Mouse (Mus musculus) adipocyte (in vitro differentiated cells): Measurements from ENCODE around the gene Ppp1r1b.
A peak's percentile ranks its signal among the peaks of the same experiment; 100 is the strongest.

ENCODE experiments used
- DNase-seq: peaks from one replicate; pipeline ENCODE4 v3.0.0-alpha.2; 2016; ENCODE audit warnings: low spot score

Gene Ppp1r1b

DNA sequence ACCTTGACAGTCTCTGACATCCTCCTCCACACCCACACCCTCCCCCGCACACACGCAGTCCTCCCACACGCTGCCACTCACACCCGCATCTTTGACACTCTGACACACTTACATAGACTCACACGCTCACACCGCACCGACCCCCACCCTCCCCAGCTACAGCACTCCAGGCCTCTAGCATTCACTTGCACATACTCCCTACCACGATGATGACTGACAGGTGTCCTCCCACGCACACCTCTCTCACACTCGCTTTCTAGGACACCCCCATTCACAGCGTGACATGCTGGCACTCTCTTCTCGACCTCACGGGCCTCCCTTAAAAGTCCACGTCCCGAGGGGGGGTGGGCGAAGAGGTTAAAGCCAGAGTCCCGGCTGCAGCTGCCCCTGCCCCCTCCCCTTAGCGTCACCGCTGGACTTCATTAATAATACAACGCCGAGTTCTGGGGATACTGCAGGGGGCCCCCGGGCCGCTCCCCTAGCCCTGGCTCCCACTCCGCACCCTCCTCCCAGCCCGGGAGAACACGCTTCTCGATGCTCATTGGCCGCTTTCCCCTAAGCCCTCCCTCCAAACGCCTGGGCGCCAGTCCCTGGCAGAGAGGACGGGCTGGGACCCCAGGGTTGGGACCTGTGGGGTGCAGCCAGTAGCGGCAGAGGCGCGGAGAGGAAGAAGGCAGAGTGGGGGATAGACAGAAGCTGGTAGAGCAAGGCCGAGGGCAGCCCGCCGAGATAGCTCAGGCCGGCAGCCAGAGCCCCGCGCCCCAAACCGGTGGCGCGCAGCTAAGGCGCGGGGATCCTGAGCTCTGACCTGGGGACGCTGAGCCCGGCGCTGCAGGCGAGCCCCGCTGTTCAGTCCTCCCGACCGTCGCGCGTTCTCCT is at the start of gene Ppp1r1b:
Ppp1r1b (plus strand) TSS at position 322 of the 879 bp plus-strand sequence.
- no peak for DNase-seq

GRCm38 (mm10) chr11:98298484-98299205 is 49.6 kb upstream of the Ppp1r1b start:
- DNase-seq = no peak

DNA sequence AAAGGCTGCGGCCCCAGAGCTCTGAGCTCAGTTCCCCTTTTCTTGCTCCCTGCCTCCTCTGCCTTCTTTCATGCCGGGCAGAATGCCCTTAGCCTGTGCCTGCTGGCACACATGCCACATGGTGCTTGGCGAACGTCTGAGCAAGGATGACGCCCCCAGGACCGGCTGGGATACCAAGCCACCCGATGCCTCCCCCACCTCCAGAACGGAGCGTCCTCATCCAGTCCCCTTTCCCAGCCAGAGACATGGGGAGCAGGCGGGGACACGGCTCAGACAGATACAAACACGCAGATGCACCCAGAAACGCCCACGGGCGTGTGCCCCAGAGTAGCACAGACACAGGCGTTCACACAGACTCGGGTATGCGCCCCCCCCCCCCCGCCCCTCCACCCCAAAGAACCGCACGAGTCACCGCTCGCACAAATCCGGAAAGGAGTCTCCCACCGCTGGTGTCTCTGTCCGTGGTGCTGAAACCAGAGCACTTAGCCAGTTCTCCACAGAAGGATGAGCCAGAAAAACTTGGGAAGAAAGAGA is 34.3 kb upstream of the Ppp1r1b start:
- DNase-seq = peak; percentile 75

- DNase-seq = no peak
Measured at GRCm38 (mm10) chr11:98317479-98317878, 30.7 kb upstream of the Ppp1r1b start.

- DNase-seq = no peak
Measured at GRCm38 (mm10) chr11:98318421-98319116, 29.6 kb upstream of the Ppp1r1b start.

- DNase-seq = no peak
Measured at GRCm38 (mm10) chr11:98319120-98319519, 29.1 kb upstream of the Ppp1r1b start.

GRCm38 (mm10) chr11:98319544-98319943 is 28.7 kb upstream of the Ppp1r1b start:
- no peak for DNase-seq

DNA sequence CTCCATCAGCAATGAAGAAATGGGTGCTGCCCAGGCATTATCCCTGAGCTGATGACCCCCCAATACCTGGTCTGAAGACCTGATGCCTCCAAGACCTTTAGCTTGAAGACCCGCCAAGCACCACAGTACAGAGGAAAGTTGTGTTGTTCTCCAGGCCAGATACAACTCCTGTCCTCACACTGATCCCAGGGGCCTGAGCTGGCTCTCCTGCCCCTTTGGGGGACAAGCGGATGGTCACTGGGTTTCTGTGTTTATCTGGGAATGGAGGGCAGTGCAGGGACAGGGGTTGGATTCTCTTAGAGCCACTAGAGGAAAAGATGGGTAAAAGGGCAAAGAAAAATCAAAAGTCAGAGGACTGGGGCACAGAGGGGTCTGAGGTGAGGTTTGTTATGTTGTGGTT is 28.3 kb upstream of the Ppp1r1b start:
- no peak for DNase-seq

DNA sequence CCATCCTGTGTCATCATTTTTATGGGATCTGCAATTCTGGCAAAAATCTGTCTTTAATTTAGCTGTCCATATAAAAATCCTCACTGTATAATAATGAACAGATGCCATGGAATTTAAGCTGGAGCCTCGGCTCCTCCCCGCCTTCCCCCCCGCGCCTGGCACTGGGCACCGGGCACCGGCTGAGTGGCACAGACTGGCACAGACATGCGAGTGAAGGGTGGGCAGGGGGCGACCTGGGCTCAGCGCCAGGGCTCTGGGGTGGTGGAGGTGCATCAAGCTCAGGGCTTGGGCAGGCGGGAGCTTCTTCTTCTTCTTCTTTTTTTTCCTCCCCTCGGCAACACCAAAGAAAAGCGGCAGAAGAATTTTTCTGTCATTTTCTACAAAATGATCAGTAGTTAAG is 27.8 kb upstream of the Ppp1r1b start:
- DNase-seq = no peak

DNA sequence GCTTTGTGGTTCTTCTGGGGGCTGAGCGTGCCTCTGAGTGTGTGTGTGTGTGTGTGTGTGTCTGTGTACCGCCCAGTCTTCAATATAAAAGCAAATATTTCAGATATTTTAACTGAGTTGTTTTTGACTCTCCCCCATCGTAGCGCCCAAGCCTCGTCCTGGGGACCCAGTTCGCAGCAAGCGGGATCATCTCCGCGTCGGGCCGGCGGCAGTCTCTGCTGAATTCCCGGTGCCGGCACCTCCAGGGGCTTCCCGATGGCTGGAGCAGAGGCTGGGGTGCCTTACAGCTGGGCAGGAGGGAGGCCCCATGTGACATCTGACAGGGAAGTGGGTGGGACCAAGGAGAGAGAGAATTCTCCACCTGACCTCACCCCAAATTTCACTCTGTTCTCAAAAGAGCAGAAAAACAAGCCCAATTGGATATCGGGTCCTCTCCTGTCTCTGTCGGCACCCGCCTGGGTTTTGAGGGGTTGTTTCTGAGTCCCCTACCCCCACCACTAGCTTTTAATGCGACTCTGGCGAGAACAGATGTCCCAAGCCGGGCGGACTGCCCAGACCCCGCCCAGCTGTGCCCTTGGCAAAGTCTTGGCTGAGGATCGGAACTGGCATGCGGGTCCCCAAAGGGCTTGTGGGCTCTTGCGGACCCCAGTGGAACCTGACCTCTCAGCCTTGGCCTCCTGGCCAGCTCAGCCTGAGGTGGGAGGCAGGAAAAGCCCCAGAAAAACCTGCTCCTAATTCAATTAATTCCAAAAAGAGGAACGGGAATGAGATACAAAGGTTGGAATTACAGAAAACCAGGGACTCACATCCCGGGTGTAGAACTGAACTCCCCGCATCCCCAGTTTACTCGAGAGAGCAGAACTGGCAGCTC is 27.2 kb upstream of the Ppp1r1b start:
- no peak for DNase-seq

DNA sequence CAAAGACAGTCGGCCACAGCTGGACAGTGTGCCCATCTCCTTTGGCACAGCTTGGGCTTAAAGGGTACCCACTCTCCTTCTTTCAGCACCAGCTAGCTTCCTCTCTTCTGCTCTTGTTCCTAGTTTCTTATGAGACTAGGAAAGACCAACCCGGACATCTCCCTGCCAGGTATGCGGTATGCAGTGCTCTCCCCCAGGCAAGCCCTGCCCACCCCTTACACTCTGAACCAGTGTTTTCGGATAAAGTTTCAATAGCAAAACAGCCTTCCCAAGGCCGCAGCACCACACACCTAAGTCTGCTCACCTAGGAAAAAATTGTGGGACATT is 26.6 kb upstream of the Ppp1r1b start:
- no peak for DNase-seq

DNA sequence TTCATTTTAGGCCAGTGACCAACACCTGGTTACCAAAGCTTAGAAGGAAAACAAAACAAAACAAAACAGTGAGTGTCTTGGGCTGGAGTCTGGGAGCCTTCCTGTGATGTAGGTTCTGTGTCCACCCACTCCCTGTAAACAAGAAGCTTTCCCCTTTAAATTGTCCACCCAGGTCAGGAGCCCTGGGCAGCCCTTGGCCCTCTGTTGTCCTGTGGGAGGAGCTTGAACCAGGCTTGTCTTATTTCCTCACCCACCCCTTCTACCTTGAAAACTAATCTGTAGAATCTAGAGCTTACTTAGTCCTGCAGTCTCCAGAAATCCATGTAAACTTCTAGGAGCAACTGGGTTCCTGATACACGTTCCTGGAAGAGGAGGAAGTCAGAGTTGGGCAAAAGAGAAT is 26.0 kb upstream of the Ppp1r1b start:
- no peak for DNase-seq

GRCm38 (mm10) chr11:98323136-98323866 is 24.9 kb upstream of the Ppp1r1b start:
- no peak for DNase-seq

- peak; percentile 54 for DNase-seq
Measured at GRCm38 (mm10) chr11:98323933-98324332, 24.3 kb upstream of the Ppp1r1b start.

DNA sequence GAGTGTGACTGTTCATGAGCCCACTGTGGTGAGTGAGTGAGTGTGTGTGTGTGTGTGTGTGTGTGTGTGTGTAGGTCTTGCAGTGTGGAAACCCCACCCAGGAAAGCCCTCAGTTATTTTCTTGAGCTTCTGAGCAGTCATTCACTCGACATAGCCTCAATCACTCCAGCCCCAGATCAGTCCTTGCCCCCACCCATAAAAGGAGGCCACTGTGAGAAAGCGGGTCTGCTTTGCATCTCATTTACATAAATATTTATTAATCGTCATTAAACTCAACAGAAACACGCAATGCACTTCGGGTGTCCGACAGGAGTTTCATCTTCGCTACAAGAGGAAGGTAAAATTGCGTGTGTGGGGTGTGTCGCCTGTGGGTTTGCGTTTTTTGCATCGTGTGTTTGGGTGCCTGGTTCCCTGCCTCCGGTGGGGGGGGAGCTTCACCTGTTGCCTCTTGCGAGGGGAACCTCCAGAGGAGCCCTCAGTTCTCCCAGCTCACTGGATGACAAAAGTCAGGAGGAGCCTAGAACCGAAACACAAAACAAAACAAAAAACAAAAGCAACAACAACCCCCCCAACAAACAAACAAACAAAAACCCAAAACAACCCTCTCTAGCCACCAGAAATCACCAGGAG is 22.9 kb upstream of the Ppp1r1b start:
- no peak for DNase-seq

GRCm38 (mm10) chr11:98325821-98326218 is 22.4 kb upstream of the Ppp1r1b start:
- DNase-seq = no peak

- no peak for DNase-seq
Measured at GRCm38 (mm10) chr11:98326741-98327135, 21.5 kb upstream of the Ppp1r1b start.

GRCm38 (mm10) chr11:98327136-98328030 is 20.8 kb upstream of the Ppp1r1b start:
- no peak for DNase-seq

- no peak for DNase-seq
Measured at GRCm38 (mm10) chr11:98328031-98328370, 20.2 kb upstream of the Ppp1r1b start.
